Mouse (Mus musculus) MEL (cell line): ENCODE results near the gene Efhd2.

Source experiments
- CTCF ChIP-seq, 3 experiments: IDR thresholded peaks in 2 of 3; conservative IDR thresholded peaks in 1 of 3; 2 replicates each; pipeline ENCODE4 v1.5.1; 2011 to 2012; ENCODE audit warnings: low read length in 3 of 3, low read depth in 2 of 3, mild to moderate bottlenecking in 2 of 3, improper control_type of control experiment in 1 of 3, inconsistent platforms in 1 of 3, mixed read lengths in 1 of 3, moderate library complexity in 1 of 3; ENCODE audit not compliant: control insufficient read depth in 1 of 3, insufficient read depth in 1 of 3, poor library complexity in 1 of 3, severe bottlenecking in 1 of 3
- MAFK ChIP-seq: IDR thresholded peaks from 2 replicates; pipeline ENCODE4 v1.6.1; 2011; ENCODE audit warnings: low read depth, mild to moderate bottlenecking, low read length, improper control_type of control experiment, borderline replicate concordance
- MXI1 ChIP-seq: IDR thresholded peaks from 2 replicates; pipeline ENCODE4 v1.6.1; 2011; ENCODE audit warnings: mild to moderate bottlenecking, low read depth, low read length, improper control_type of control experiment
- POLR2A ChIP-seq, 2 experiments: IDR thresholded peaks; 2 replicates each; pipeline ENCODE4 v1.6.1; 2011 to 2012; ENCODE audit warnings: low read length in 2 of 2, mild to moderate bottlenecking in 2 of 2, control low read depth in 1 of 2, improper control_type of control experiment in 1 of 2, low read depth in 1 of 2, moderate library complexity in 1 of 2; ENCODE audit not compliant: control insufficient read depth in 1 of 2, insufficient read depth in 1 of 2, poor library complexity in 1 of 2
- TCF12 ChIP-seq: IDR thresholded peaks from 2 replicates; pipeline ENCODE4 v1.6.1; 2014; ENCODE audit warnings: low read depth, mild to moderate bottlenecking, inconsistent platforms, low read length, improper control_type of control experiment, moderate library complexity

DNA sequence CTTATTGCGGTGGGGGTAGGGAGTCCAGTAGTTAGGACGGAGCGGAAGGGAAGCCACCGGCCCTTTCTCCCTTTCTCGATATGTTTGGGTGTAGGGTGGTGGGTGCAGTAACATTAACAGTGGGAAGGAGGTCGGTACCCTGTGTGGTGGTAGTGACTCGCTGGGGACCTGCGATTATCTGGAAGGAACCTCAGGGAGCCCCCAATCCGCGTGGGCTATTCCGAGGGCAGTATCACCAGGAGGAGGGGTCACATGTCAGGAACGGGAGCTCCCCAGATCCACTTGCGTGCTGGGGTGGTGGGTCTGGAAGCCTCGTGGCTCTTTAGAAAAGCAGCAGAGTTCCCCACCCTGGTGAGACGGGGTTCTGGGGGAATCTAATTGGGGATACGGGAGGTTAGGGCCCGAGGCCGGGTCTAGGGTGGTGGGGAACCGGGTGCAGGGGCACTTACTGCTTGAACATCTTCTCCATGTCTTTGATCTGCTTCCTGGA, 564 bp downstream of the Efhd2 start:
- TF ChIP-seq TCF12 = no peak
- no peak for TF ChIP-seq POLR2A (IDR thresholded peaks at IDR 0.05; ENCODE audit: control insufficient read depth in 1 of 2, insufficient read depth in 1 of 2, low read depth in 1 of 2, low read length in 2 of 2, poor library complexity in 1 of 2)
- no peak for TF ChIP-seq MAFK
- TF ChIP-seq MXI1 = no peak
- TF ChIP-seq CTCF (IDR thresholded peaks at IDR 0.05 in 2 of 3, conservative IDR thresholded peaks at IDR 0.05 in 1 of 3; ENCODE audit: control insufficient read depth in 1 of 3, insufficient read depth in 1 of 3, low read depth in 2 of 3, low read length in 3 of 3, poor library complexity in 1 of 3, severe bottlenecking in 1 of 3) = no peak
